Mouse (Mus musculus) monocyte, adult 2 months (primary cell): ENCODE results near the gene Ccdc27.

ENCODE experiments used
- DNase-seq, 2 experiments: peaks; one replicate each; pipeline ENCODE4 v3.0.0; 2022; ENCODE audit warnings: low spot score in 2 of 2, low read depth in 1 of 2

Ccdc27 gene

DNA sequence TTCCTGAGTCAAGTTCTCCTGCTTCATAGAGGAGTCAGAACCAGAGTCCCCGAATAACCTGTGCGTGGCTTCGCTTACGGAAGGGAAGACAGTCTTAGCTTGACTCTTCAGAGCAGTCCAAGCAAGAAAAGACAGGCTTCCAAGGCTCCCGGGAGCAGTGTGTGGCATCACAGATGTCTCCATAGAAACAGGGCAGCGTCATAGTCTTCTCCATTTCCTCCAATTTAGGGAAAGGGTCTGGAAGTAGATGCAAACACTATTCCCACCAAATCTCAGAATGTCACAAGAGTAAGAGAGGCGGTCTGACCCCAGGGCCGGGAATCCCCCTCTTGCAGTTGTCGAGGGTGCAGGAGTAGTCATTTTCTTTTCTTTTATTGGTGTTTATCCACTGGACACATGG lies at the start of gene Ccdc27:
Gene Ccdc27, minus strand, starts transcription at position 101 of the 400 bp plus-strand sequence.
- DNase-seq, result no peak

DNA sequence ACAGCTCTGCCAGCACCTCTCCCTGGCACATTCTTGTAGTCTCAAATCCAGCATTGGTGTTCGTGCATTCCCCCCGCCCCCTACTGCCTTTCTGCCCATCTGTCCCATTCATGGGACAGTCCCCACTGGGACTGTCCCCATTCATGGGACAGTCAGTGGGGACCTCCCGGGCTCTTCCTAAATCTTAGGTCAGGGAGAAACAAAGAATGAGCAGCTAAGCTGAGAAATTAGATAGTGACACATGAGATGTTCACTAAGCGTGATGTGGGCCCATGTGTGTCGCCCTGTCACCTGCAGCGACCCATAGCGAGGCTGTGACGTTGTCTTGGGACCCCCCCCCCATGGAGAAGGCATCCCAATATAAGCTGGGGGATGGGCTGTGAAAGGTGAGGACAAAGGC lies 48.9 kb upstream of the Ccdc27 start:
- DNase-seq, result no peak

DNA sequence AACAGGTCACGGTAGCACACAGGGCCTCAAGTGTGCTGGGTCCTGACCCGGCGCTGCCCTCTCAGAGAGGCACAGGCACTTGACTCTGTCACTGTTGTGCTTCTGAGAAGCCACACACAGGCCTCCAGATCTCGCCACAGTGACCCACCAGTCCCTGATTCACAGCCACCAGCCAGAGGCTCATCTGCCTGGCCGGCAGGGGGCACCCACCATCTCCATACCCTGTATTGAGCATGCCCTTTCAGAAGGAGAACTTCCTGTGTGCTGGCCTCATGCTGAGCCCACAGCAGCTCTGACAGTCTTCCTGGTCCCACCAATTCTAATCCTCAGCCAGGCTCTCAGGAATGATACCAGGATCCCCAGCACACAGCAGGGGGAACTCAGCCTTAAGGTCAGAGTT lies 46.7 kb upstream of the Ccdc27 start:
- DNase-seq, result no peak

DNA sequence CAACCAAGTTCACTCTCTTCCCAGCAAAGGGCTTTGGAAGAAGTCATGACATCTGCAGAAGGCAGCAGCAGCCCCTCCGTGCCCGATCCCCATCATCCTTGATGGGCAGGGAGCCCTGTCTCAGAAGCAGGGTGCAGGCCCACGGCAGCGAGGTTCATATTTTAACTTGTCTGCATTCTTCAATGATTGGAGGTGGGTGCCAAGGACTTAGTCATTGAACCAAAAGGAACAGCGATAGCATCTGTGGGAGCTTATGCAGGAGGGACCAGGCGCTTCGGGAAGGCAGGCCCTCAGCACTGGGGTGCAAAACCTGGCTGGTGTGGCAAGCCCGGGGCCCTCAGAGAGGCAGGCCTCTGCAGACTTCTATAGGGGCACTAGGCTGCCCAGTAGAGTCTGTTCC lies 44.0 kb upstream of the Ccdc27 start:
- DNase-seq, result no peak

DNA sequence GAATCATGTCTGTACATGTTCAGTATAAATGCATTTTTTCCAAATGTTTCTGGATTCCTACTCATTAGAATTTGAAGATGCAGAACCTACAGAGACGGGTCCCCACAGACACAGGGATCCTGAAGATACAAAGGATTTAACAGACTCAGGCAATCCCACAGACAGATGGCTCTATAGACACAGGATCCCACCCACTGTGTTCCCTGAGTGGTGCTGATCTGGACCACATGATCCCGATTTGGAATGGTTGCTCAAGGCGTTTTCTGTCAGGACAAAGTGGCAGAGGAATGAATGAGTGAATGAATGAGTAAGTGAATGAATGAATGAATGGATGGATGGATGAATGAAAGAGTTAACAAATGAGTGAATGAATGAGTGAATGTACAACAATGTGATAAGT lies 43.4 kb upstream of the Ccdc27 start:
- DNase-seq, result no peak

DNA sequence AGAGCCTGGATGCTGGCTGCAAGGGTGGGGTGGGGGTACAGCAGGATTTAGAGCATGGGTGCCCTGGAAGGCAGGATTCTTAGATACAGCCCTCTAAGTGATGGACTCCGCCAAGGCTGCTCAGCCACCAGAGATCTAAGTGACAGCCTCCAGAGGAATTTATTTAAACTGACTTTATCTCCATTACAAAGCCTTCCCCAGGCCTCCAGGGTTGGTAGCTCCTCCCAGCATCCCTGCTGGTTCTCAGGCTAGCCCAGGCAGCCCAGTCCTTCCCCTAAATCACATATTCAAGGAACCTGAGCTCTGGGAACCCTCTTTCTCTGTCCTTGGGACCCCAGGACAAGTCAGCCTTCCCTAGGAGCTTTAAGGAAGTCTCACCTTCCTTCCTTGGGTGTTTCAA lies 39.5 kb upstream of the Ccdc27 start:
- no peak for DNase-seq

DNA sequence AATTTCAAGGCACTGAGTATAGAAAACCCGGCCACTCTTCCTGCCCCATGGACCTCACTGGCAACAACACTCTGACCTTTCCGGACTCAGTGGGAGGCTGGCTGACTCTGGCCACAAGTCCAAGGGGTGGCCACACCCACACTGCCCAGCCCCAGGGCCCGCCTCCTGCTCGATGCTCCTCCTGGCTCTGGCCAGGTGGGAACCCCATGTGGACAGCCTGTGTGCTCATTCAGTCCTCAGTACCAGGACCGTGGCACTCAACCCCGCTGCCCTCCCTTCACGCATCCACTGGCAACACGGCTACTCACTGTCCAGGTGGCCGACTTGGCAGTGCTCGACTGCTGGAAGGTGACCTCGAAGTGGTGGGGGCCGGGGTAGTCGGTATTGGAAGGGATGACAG lies 38.5 kb upstream of the Ccdc27 start:
- DNase-seq, result no peak

DNA sequence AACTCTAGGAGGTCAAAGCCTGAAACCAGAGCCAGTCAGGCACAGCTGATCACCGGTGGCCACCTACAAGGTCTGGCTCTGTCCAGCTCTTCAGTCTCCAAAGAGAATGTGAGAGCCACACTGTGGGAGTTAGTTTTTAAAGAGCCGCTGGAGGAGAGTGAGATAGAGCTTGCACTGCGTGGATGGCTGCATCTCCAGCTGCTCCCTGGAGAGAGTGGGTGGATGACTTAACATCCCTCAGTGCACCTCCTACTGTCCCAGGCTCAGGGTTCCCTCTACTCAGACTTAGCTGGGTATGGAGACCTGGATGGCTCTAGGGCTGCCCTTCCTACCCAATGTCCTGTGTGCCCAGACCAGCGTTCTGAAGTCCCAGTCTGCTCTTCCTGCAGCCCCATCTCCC lies 37.7 kb upstream of the Ccdc27 start:
- no peak for DNase-seq

DNA sequence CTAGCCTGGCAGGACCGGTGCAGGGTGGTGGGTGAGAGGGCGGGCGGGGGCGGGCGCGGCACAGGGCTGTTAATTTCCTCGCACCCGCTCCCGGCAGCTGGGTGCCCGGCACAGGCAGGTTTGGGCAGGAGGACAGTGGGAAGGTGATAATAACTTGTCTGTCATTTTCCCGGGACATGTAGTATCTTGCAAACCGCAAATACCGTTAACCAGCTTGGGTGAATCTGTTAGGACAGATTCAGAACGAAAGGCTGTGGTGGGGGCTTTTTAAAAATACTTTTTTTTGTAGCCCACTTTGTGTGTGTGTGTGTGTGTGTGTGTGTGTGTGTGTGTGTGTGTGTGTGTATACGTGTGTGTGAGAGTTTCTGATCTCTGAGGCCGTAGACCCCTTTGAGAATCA lies 29.5 kb upstream of the Ccdc27 start:
- no peak for DNase-seq

DNA sequence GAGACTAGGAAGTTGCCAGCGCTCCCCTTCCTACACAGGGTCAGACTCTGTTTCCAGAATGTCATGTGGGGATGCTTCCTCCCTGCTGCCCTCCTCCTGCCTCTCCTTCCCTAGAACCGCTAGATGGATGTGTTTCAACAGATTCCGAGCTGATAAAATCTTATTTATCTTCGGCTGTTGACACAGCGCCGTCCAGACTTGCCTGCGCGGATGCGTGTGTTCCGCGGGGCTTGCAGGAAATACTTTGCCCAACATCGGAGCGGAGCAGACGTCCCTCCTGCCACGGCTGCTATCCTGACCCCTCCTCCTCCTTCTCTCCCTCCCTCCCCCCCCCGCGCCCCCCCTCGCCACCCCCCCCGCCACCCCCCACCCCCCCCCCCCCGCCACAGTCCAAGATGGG lies 29.0 kb upstream of the Ccdc27 start:
- DNase-seq, result no peak

DNA sequence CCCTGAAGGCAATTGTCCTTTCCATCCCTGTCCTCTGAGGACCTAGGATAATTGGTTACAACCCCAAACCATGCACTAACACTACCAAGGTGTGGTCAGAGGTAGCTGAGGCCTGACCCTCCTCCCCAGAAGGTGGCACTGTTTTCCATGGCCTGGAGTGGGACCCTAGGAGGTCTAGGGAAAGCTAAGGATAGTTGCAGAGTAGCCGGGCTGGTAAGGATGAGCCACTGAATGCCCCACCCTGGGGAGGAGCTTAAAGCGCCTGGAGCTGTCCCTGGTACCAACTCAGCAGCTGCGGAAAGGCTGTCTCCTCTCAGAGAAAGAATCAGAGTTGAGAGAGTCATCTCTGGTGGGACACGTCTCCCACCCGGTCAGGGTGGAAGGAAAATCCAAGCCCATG lies 28.4 kb upstream of the Ccdc27 start:
- DNase-seq, result no peak

DNA sequence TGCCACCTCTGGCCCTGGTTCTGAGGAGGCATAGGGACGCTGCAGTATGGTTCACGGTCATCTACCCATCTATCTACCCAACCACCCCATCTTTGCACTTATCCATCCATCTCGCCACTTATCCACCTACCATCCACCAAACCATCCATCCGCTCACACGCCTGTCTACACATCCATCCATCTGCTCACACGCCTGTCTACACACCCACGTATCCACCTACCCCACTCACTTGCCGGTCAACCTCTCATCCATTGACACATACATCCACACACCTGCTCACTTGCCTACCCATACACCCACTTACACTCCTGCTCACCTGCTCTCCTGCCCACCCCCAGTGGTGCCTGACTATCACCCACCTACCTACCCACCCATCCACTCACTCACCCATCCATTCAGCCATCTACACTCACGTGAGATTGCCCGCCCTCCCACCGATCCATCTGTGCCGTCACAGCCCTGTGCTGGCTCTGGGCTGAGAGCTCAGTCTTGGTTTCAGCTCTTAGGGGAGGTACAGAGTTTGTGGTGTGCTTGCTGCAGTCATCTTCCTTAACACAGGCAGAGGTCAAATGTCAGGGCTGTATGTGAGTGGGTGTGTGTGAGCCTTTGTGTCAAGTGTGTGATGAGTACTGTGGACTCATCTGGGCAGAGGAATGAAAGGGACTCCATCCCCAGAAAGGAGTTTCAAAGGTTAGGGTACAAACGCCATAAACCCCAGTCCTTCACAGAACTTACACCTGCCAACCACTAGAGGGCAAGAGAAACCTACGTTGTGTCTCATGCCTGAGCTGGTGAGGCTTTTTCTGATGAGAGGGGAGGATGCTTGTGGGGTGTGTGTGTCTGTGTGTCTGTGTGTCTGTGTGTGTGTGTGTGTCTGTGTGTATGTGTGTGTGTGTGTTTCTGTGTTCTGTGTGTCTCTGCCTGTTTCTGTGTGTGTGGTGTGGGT lies 22.6 kb upstream of the Ccdc27 start:
- DNase-seq, result no peak

DNA sequence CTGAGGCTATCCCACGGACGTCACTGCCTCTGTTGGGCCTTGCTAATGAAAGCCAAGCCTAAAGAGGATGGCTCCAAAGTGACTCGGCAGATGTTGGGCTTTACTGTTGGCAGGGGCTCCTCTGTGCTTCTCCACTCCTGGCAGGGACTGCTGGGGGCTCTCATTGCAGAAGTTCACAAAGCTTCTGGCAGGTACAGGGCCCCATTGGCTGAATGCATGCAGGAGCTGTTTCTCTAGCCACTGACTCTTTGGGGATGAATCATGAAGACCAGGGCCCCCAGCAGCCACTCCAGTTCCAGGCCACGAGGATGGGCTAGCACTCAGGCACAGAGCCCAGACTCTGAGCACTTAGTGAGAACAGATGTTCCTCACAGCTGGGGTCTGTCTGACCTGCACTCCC lies 15.2 kb upstream of the Ccdc27 start:
- DNase-seq, result no peak

DNA sequence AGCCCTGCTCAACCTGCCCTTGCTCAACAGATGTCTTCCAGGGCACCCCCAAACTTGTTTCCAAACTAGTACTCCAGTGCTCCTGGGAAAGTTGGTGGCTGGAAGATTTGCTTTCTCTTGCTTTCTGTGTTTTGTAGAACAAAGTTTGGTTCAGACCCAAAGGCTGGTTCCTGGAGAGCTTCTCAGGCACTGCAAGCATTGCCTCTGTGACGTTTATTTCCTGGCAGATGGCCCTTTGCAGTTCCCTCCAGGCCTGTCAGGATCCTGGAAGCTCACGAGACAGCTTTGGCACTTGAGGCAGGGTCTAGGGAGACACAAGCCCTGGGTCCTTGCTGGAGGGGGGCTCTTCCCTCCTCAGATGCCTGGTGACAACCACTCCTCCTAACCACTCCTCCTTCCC lies 14.2 kb upstream of the Ccdc27 start:
- no peak for DNase-seq

DNA sequence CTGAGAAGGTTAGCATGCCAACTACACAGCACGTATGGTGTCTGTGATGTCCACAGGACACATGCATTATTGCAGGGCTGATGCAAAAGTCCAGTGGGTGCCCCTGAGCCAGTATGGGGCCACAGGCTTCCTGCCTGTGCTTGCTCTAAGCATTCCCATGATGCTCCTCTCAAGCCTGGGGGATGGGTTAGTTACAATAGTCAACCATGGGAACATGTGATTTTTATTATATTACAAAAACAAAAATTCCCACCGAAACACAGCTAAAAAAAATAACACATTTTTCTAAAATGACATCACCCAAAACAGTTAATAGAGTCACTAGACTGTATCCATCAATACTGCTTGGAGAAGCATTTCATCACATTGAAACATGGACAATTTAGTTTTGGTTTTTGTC lies 13.6 kb upstream of the Ccdc27 start:
- DNase-seq, result no peak

DNA sequence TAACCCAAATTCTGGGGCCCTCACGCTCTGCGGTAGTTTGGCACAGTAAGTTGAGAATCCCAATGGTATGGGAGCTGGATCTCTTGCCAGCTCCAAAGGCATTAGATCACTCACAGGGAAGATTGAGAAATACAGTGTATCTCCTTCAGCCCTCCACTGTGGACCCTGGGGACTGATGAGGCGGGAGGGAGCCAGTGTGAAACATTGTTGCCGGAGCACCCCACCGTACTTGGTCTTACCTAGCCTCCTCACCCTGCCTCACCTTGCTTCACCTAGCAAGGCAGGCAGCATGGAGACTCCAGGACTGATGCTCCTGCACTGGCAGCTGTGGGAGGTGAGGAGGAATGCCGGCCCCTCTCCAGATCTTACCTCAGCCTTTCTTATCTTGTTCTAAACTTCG lies 13.0 kb upstream of the Ccdc27 start:
- no peak for DNase-seq

DNA sequence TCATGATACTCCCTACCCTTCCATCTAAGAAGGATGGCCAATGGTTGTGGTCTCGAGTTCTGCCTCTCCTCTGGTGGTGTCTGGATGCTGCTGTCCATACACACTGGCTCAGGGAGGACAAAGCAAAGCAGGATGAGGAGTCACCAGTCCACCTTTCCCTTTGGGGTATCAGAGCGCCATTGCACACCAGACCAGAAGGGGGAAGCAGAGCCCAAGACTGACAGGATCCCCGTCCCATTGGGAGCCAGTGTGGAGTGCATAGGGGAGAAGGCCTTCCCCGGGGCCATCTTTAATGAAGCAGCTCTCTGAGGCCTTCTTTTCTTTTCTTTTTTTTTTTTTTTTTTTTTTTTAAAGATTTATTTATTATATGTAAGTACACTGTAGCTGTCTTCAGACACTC lies 10.6 kb upstream of the Ccdc27 start:
- no peak for DNase-seq

DNA sequence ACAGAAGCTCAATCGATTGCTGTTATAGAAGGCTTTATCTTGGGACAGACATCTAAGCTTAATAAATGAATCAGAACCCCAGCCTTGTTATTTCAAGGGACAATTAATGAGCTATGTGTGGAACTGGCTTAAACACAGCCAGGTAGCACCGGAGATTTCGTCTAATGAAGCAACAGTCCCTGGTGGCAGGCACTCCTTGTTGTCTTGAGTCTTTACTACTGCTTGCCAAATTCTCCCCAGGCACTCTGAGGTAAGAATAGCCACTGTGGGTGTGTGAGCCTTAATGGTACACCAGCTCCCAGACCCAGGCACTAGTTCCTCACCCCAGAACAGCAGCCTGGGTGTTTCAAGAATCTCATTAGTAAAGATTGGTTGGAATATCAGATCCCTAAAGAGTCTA lies 8.9 kb upstream of the Ccdc27 start:
- no peak for DNase-seq

DNA sequence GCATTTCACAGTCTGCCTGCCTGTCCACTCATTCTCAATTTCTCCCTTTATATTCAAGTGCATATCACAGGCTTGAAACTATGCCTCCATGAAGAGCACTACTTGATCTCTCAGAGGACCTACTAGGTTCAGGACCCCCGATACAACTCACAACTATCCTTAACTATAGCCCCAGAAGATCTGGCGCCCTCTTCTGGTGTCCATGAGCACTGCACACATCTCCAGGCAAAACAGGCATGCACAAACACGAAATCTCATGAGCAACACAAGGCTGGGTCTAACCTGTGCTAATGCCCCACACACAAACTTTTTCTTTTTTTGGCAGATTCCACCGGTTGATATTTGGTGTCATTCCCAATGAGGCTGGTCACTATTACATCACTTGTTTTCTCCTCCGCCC lies 3.4 kb upstream of the Ccdc27 start:
- DNase-seq, result no peak

DNA sequence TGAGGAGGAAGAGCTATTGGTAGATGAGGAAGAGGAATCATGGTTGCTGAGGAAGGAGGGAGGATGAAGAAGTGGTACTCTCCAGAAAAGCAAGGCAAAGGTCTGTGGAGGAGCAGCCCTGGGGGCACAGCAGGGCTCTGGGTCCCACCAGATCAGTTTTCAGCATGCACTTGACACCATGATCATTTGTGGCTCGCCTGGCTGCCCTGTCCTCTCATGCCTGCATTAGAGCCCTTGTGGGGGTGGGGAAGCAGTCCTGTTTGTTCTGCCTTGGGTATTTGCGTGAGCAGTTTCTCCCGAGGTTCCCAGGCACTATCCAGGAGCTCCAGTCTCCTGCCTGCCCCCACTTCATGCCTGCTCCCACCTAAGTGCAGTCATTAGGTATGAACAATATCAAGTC lies 5.4 kb downstream of the Ccdc27 start:
- DNase-seq, result no peak

DNA sequence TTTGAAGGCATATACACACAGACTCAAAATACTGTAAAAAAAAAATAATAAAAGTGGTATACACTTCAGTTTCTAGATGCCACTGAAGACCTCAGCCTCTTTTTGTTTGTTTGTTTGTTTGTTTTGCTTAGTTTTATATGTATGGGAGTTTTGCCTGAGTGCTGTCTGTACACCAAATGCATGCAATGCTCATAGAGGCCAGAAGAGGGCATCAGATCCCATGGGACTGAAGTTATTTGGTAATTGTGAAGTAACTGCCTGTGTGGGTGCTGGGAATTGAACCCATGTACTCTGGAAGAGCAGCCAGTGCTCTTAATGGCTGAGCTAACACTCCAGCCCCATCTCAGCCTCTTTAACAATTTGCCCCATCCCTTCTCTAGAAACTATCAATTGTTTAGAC lies 13.8 kb downstream of the Ccdc27 start:
- no peak for DNase-seq

DNA sequence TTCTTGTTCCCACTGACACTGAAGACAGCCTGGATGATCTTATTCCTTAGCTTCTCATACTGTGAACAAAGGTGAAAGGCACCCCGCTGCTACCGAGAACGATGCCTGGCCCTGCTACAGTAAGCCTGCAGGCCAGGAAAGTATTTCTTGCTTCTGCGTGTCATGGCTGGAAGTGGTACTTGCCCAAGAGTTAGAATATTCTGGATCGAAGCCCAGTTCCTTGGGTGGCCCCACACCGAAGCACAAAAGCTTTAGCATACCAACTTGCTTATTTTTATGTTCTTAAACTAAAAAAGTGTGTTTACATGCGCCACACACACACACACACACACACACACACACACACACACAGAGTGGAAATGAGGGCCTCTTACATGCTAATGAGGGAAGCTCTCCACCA lies 14.4 kb downstream of the Ccdc27 start:
- no peak for DNase-seq

DNA sequence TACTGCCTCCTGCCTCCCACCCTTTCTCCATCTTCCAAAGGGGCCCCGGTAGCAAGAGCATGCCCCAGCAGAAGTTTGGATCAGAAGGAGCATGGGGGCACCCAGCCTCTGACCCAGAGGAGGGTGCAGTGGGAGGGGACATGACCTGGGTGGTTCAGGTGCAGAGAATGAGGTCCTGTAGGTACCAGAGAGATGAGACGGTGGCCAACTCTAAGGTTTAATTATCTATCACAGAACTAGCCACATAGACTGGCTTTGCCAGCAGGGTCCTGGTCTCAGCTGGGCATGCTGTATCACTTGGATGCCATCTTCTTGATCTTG lies 16.1 kb downstream of the Ccdc27 start:
- DNase-seq, result no peak
